Mouse (Mus musculus) lung, adult 2 months (tissue): ENCODE measurements around the gene Gpr137b.
"Not testable (repeated sequence)": the region's sequence is repeated elsewhere in the genome, so short reads cannot be mapped to it uniquely, and the experiment has no call there.

Source experiments
- CTCF ChIP-seq: fragments of 200-500 bp; IDR thresholded peaks from 2 replicates; pipeline ENCODE4 v1.5.1; 2011; ENCODE audit warnings: mild to moderate bottlenecking, low read length, control low read depth; ENCODE audit not compliant: insufficient read depth
- POLR2A ChIP-seq: fragments of 200-500 bp; IDR thresholded peaks from 2 replicates; pipeline ENCODE4 v1.6.1; 2011; ENCODE audit warnings: low read depth, mild to moderate bottlenecking, control low read depth, low read length, borderline replicate concordance; ENCODE audit errors: extremely low read depth

DNA sequence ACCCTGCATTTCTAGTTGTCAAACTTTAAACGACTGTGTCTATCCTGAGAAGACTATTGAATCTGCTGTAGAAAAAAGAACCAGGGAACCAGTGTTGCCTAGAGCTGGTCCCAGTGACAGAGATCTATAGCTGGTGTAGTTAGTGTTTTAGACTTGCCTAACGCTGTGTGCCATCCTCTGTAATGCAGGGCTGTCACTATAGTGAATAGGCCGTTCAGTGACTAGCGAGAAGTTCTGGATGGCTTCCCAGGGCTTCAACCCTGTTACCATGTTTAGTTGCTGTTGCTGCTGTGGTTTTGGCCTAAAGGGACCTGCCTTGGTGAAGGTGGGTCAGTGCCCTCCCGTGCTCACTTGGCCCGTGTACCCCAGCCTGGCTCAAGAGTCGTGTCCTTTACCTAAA is 43.1 kb downstream of the Gpr137b start:
- TF ChIP-seq POLR2A, CTCF: not testable (repeated sequence)
